Mouse (Mus musculus): Measurements from ENCODE around the gene Plch2. TPM values are rescaled to one million over a fixed set of nuclear protein-coding genes. Genes with fewer than 3 reads are reported as not detected.

Gene Plch2
- polyA plus RNA-seq, 1 experiment, result 0.11 TPM

- Histone ChIP-seq H3K36me3 (ENCODE audit: control insufficient read depth, insufficient read depth) (no peaks in the 10 kb centered on the region), H3K79me2 (ENCODE audit: control insufficient read depth, insufficient read depth) (no peaks in the 10 kb centered on the region), H3ac (ENCODE audit: control insufficient read depth, insufficient read length, low read depth) (no peak overlapping the region), H3K4me3 (ENCODE audit: insufficient read depth, poor library complexity, severe bottlenecking) (no peak overlapping the region), H3K79me3 (ENCODE audit: low read depth) (no peaks in the 10 kb centered on the region), H3K27me3 (ENCODE audit: control insufficient read depth, insufficient read depth, insufficient read length) (peaks cover 65% of the 10 kb centered on the region)
- TF ChIP-seq CEBPB (IDR thresholded peaks at IDR 0.05; ENCODE audit: low read depth) (no peak), CTCF (IDR thresholded peaks at IDR 0.05; ENCODE audit: control insufficient read depth, insufficient read depth, insufficient read length) (no peak), MAX (IDR thresholded peaks at IDR 0.05) (no peak), MYOG (IDR thresholded peaks at IDR 0.05; ENCODE audit: control insufficient read depth, extremely low read depth, insufficient read length) (no peak), USF1 (IDR thresholded peaks at IDR 0.05; ENCODE audit: low read depth) (no peak), FOSL1 (IDR thresholded peaks at IDR 0.05; ENCODE audit: insufficient read depth, low read length, poor library complexity, severe bottlenecking) (no peak), MYOD1 (IDR thresholded peaks at IDR 0.05; ENCODE audit: control insufficient read depth, insufficient read length, low read depth) (no peak)
Observed at GRCm38 (mm10) chr4:155014791-155015190, 41.8 kb downstream of the Plch2 start.

DNA sequence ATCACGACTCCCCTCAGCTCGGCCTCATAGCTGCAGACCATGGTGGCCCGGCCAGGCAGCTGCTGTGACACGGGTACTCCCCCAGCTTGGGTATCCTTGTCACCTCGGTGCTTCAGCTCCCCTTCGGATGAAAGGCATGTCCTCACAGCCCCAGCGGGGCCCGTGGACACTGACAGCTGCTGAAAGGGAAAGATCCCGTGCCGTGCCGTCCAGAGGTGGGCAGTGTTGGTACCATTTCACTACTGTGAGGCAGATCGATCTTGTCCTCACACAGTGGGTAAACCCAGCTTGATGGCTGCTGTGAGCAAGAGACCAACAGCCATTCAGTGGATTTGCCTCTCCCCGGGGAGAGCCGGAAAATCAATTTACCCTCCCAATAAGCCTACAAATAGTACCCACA is 42.3 kb downstream of the Plch2 start:
- peaks cover 71% of the 10 kb centered on the region for H3K27me3 ChIP-seq (ENCODE audit: control insufficient read depth, insufficient read depth, insufficient read length)
- H3K4me3 ChIP-seq (ENCODE audit: insufficient read depth, poor library complexity, severe bottlenecking), result no peak overlapping the region
- no peaks in the 10 kb centered on the region for H3K36me3 ChIP-seq (ENCODE audit: control insufficient read depth, insufficient read depth)
- H3K79me2 ChIP-seq (ENCODE audit: control insufficient read depth, insufficient read depth), result no peaks in the 10 kb centered on the region
- no peak for TF ChIP-seq MYOG (IDR thresholded peaks at IDR 0.05; ENCODE audit: control insufficient read depth, extremely low read depth, insufficient read length)
- TF ChIP-seq MAX (IDR thresholded peaks at IDR 0.05), result no peak
- no peak for TF ChIP-seq MYOD1 (IDR thresholded peaks at IDR 0.05; ENCODE audit: control insufficient read depth, insufficient read length, low read depth)
- TF ChIP-seq CEBPB (IDR thresholded peaks at IDR 0.05; ENCODE audit: low read depth), result no peak
- no peak for TF ChIP-seq USF1 (IDR thresholded peaks at IDR 0.05; ENCODE audit: low read depth)
- no peak for TF ChIP-seq FOSL1 (IDR thresholded peaks at IDR 0.05; ENCODE audit: insufficient read depth, low read length, poor library complexity, severe bottlenecking)
- TF ChIP-seq CTCF (IDR thresholded peaks at IDR 0.05; ENCODE audit: control insufficient read depth, insufficient read depth, insufficient read length), result no peak
- H3ac ChIP-seq (ENCODE audit: control insufficient read depth, insufficient read length, low read depth), result no peak overlapping the region
- H3K79me3 ChIP-seq (ENCODE audit: low read depth), result no peaks in the 10 kb centered on the region

GRCm38 (mm10) chr4:155012788-155013187 is 43.8 kb downstream of the Plch2 start:
- H3K79me2 ChIP-seq (ENCODE audit: control insufficient read depth, insufficient read depth), result no peaks in the 10 kb centered on the region
- H3K4me3 ChIP-seq (ENCODE audit: insufficient read depth, poor library complexity, severe bottlenecking), result no peak overlapping the region
- H3K79me3 ChIP-seq (ENCODE audit: low read depth), result no peaks in the 10 kb centered on the region
- no peaks in the 10 kb centered on the region for H3K36me3 ChIP-seq (ENCODE audit: control insufficient read depth, insufficient read depth)
- no peak overlapping the region for H3ac ChIP-seq (ENCODE audit: control insufficient read depth, insufficient read length, low read depth)
- H3K27me3 ChIP-seq (ENCODE audit: control insufficient read depth, insufficient read depth, insufficient read length), result peaks cover 83% of the 10 kb centered on the region
- peak; percentile 39 for TF ChIP-seq CTCF (IDR thresholded peaks at IDR 0.05; ENCODE audit: control insufficient read depth, insufficient read depth, insufficient read length)
- TF ChIP-seq CEBPB (IDR thresholded peaks at IDR 0.05; ENCODE audit: low read depth), result no peak

DNA sequence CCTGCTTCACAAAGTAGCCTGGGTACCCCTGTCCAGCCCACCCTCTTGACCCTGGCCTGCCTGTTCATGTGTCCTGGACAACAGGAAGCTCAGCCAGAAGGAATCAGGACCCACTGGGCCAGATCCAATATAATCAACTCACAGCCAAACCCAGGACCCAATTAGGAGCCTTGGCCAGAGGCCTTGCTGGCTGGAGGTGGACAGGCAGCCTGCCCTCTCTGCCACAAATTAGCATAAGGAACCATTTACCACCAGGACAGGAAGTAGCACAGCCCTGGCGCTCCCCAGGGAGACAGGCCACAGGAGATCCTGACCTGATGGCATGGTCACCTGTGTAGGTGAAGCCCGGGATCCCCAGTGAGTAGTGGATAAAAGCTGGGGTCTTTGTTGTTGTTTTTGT is 44.5 kb downstream of the Plch2 start:
- Histone ChIP-seq H3K79me2 (ENCODE audit: control insufficient read depth, insufficient read depth) (no peaks in the 10 kb centered on the region), H3K79me3 (ENCODE audit: low read depth) (no peaks in the 10 kb centered on the region), H3K4me3 (ENCODE audit: insufficient read depth, poor library complexity, severe bottlenecking) (no peak overlapping the region), H3ac (ENCODE audit: control insufficient read depth, insufficient read length, low read depth) (no peak overlapping the region), H3K27me3 (ENCODE audit: control insufficient read depth, insufficient read depth, insufficient read length) (peaks cover 83% of the 10 kb centered on the region), H3K36me3 (ENCODE audit: control insufficient read depth, insufficient read depth) (no peaks in the 10 kb centered on the region)
- no peak for TF ChIP-seq USF1 (IDR thresholded peaks at IDR 0.05; ENCODE audit: low read depth)

DNA sequence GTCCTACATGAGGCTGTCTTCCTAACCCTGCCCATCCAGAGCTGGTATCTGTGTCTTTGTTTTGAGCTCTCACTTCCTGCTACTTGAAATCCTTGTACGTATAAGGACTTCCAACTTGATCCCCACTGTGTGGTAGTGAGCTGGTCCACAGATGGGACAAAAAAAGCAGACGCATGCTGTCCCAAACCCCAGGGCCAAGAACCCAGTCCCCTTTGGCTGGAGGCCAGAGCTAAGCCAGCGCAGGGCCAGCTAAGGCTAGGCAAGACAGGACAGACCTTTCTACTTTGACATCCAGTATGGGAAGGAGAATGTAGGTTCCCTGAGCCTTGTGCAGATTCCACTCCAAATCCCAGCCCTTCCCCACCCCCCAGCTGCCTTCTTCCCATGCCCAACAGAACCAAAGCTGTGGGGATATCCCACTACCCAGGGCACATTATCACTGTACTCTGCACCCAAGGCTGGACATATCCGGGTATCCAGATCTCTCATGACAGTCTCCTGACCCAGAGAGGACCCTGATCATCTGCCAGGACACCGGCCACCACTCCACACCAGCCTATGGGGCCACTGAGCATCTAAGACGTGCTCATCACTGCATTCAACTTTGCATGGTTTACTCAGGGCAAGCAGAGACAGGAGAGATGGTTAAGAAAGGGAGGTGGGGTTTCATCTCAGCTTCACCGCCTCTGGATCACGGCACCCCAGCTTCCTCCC is 45.1 kb downstream of the Plch2 start:
- Histone ChIP-seq H3K27me3 (ENCODE audit: control insufficient read depth, insufficient read depth, insufficient read length) (peaks cover 84% of the 10 kb centered on the region), H3K36me3 (ENCODE audit: control insufficient read depth, insufficient read depth) (no peaks in the 10 kb centered on the region), H3K79me3 (ENCODE audit: low read depth) (no peaks in the 10 kb centered on the region), H3K79me2 (ENCODE audit: control insufficient read depth, insufficient read depth) (no peaks in the 10 kb centered on the region), H3K4me3 (ENCODE audit: insufficient read depth, poor library complexity, severe bottlenecking) (no peak overlapping the region), H3ac (ENCODE audit: control insufficient read depth, insufficient read length, low read depth) (no peak overlapping the region)
- no peak for TF ChIP-seq MYOD1 (IDR thresholded peaks at IDR 0.05; ENCODE audit: control insufficient read depth, insufficient read length, low read depth)
- TF ChIP-seq MAX (IDR thresholded peaks at IDR 0.05), result no peak
- TF ChIP-seq MYOG (IDR thresholded peaks at IDR 0.05; ENCODE audit: control insufficient read depth, extremely low read depth, insufficient read length), result no peak
- TF ChIP-seq CEBPB (IDR thresholded peaks at IDR 0.05; ENCODE audit: low read depth), result no peak
- TF ChIP-seq CTCF (IDR thresholded peaks at IDR 0.05; ENCODE audit: control insufficient read depth, insufficient read depth, insufficient read length), result no peak
- TF ChIP-seq FOSL1 (IDR thresholded peaks at IDR 0.05; ENCODE audit: insufficient read depth, low read length, poor library complexity, severe bottlenecking), result no peak
- no peak for TF ChIP-seq USF1 (IDR thresholded peaks at IDR 0.05; ENCODE audit: low read depth)

DNA sequence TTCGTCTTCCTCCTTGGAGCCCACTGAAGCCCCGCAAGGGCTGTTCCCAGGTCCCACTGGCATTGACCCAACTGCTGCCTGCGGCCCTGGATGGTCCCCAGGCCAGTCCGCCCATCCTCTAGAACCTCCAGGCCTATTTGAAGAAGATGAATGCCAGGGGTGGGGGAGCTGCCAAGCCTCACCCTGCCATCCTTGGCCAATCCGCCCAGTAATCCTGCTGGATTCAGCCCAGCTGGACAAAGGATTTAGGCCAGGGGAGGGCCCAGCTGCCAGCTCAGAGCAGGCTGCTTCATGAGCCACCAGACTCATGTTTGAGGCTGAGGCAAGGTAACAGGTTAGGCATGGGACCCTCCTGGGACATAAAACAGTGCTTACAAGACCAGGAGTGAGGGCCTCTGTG is 45.7 kb downstream of the Plch2 start:
- Histone ChIP-seq H3K27me3 (ENCODE audit: control insufficient read depth, insufficient read depth, insufficient read length) (peaks cover 84% of the 10 kb centered on the region), H3K36me3 (ENCODE audit: control insufficient read depth, insufficient read depth) (no peaks in the 10 kb centered on the region), H3ac (ENCODE audit: control insufficient read depth, insufficient read length, low read depth) (no peak overlapping the region), H3K79me3 (ENCODE audit: low read depth) (no peaks in the 10 kb centered on the region), H3K79me2 (ENCODE audit: control insufficient read depth, insufficient read depth) (no peaks in the 10 kb centered on the region), H3K4me3 (ENCODE audit: insufficient read depth, poor library complexity, severe bottlenecking) (no peak overlapping the region)
- TF ChIP-seq MYOG (IDR thresholded peaks at IDR 0.05; ENCODE audit: control insufficient read depth, extremely low read depth, insufficient read length) (no peak), MAX (IDR thresholded peaks at IDR 0.05) (no peak), CEBPB (IDR thresholded peaks at IDR 0.05; ENCODE audit: low read depth) (no peak), USF1 (IDR thresholded peaks at IDR 0.05; ENCODE audit: low read depth) (no peak), FOSL1 (IDR thresholded peaks at IDR 0.05; ENCODE audit: insufficient read depth, low read length, poor library complexity, severe bottlenecking) (no peak), MYOD1 (IDR thresholded peaks at IDR 0.05; ENCODE audit: control insufficient read depth, insufficient read length, low read depth) (no peak), CTCF (IDR thresholded peaks at IDR 0.05; ENCODE audit: control insufficient read depth, insufficient read depth, insufficient read length) (no peak)
